Mouse (Mus musculus) heart, embryonic 14.5 days (tissue): ENCODE data around the gene Fam196a. TPM values are rescaled to one million over a fixed set of nuclear protein-coding genes. Genes with fewer than 3 reads are reported as not detected.

Source experiments
- ATAC-seq: fragments of 200-750 bp; cut with Nextera tagmentation; 2 replicates; pipeline ENCODE4 v1.8.0; 2017; ENCODE audit warnings: low read depth, moderate TSS enrichment; ENCODE audit not compliant: insufficient number of reproducible peaks, insufficient read depth, low FRiP score
- H3K27ac ChIP-seq, 2 experiments: fragments of 200-500 bp in 1 of 2; fragments of 300-500 bp in 1 of 2; sonication (generic) in 1 of 2; replicated peaks in 1 of 2; 2 replicates each; pipeline ENCODE4 v1.5.1; 2012 to 2014; ENCODE audit warnings: low read depth in 2 of 2, low read length in 2 of 2, control low read depth in 1 of 2, mild to moderate bottlenecking in 1 of 2, mixed read lengths in 1 of 2; ENCODE audit not compliant: control insufficient read depth in 1 of 2, insufficient read depth in 1 of 2
- H3K27me3 ChIP-seq: fragments of 300-500 bp; sonication (generic); 2 replicates; pipeline ENCODE4 v1.6.1; 2014; ENCODE audit warnings: mild to moderate bottlenecking, low read length, control low read depth; ENCODE audit not compliant: control insufficient read depth, insufficient read depth
- H3K36me3 ChIP-seq: fragments of 300-500 bp; sonication (generic); 2 replicates; pipeline ENCODE4 v1.6.1; 2014; ENCODE audit warnings: mild to moderate bottlenecking, control low read depth, low read length, mixed read lengths; ENCODE audit not compliant: control insufficient read depth, insufficient read depth
- H3K4me1 ChIP-seq, 2 experiments: fragments of 200-500 bp in 1 of 2; fragments of 300-500 bp in 1 of 2; sonication (generic) in 1 of 2; 2 replicates each; pipeline ENCODE4 v1.6.1; 2012 to 2014; ENCODE audit warnings: low read length in 2 of 2, control low read depth in 1 of 2, mixed read lengths in 1 of 2; ENCODE audit not compliant: control insufficient read depth in 2 of 2, insufficient read depth in 2 of 2
- H3K4me2 ChIP-seq: fragments of 300-500 bp; sonication (generic); 2 replicates; pipeline ENCODE4 v1.6.1; 2014; ENCODE audit warnings: mild to moderate bottlenecking, low read length
- H3K4me3 ChIP-seq, 2 experiments: fragments of 200-500 bp in 1 of 2; fragments of 300-500 bp in 1 of 2; sonication (generic) in 1 of 2; 2 replicates each; pipeline ENCODE4 v1.5.1; 2012 to 2014; ENCODE audit warnings: low read length in 2 of 2, mild to moderate bottlenecking in 2 of 2, control low read depth in 1 of 2, low read depth in 1 of 2, moderate library complexity in 1 of 2; ENCODE audit not compliant: control insufficient read depth in 1 of 2, insufficient read depth in 1 of 2
- H3K9ac ChIP-seq: fragments of 300-500 bp; sonication (generic); 2 replicates; pipeline ENCODE4 v1.6.1; 2014; ENCODE audit warnings: mild to moderate bottlenecking, low read length
- H3K9me3 ChIP-seq: fragments of 300-500 bp; sonication (generic); 2 replicates; pipeline ENCODE4 v1.6.1; 2016; ENCODE audit warnings: low read length, control low read depth; ENCODE audit not compliant: control insufficient read depth
- WGBS: fragments of 180-500 bp; shearing (Covaris S2); extraction: QIAGEN DNeasy Blood & Tissue Kit; methylation state at CpG from one replicate; pipeline ENCODE4 v1.1.7; 2014; 5-methylcytosine and 5-hydroxymethylcytosine counted together
- polyA plus RNA-seq: library from polyadenylated mRNA; unstranded; fragments of >200 nt; fragmentation: Nextera tagmentation; extraction: Ambion mirVana; gene quantifications from 2 replicates; pipeline ENCODE4 v1.2.1, GENCODE M21; 2014

The Fam196a gene
- polyA plus RNA-seq, 1 experiment from 2014 or later, result 1.6 TPM

- ATAC-seq, result no peak
- WGBS, result 76% methylated on average over 2 of the region's 2 CpGs
- no peaks in the 10 kb centered on the region for H3K27me3 ChIP-seq
These were observed 98.2 kb downstream of the Fam196a start for GRCm38 (mm10) chr7:134840066-134840465.

More at GRCm38 (mm10) chr7:134840066-134840465, 98.2 kb downstream of the Fam196a start:
- H3K9me3 ChIP-seq, result no peaks in the 10 kb centered on the region
- H3K36me3 ChIP-seq, result 0 out of 2 replicates have a peak, but pooled peaks cover 5% of the 10 kb centered on the region
- no peaks in the 10 kb centered on the region for H3K4me1 ChIP-seq
- no peak overlapping the region for H3K4me3 ChIP-seq
- no peak overlapping the region for H3K27ac ChIP-seq
- no peak overlapping the region for H3K9ac ChIP-seq
- no peak overlapping the region for H3K4me2 ChIP-seq
